Mouse (Mus musculus) lung, adult 2 months (tissue): ENCODE data around the gene Zfp628.

Experiments
- CTCF ChIP-seq: fragments of 200-500 bp; IDR thresholded peaks from 2 replicates; pipeline ENCODE4 v1.5.1; 2011; ENCODE audit warnings: mild to moderate bottlenecking, low read length, control low read depth; ENCODE audit not compliant: insufficient read depth
- POLR2A ChIP-seq: fragments of 200-500 bp; IDR thresholded peaks from 2 replicates; pipeline ENCODE4 v1.6.1; 2011; ENCODE audit warnings: low read depth, mild to moderate bottlenecking, control low read depth, low read length, borderline replicate concordance; ENCODE audit errors: extremely low read depth

DNA sequence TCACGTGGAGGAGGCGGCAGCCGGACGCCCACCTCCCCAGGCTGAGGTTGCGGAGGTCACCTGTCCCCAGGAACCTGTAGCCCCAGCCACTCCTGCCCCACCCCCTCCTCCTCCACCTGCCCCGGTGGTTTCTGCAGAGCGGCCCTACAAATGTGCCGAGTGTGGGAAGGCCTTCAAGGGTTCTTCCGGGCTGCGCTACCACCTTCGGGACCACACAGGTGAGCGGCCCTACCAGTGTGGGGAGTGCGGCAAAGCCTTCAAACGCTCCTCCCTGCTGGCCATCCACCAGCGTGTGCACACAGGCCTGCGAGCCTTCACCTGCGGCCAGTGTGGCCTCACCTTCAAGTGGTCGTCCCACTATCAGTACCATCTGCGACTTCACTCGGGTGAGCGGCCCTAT, 5.0 kb downstream of the Zfp628 start:
- TF ChIP-seq CTCF, result no peak
- no peak for TF ChIP-seq POLR2A
